Mouse (Mus musculus) intestine, postnatal 0 days (tissue): ENCODE data around the gene Pex10. TPM values are rescaled to one million over a fixed set of nuclear protein-coding genes. Genes with fewer than 3 reads are reported as not detected.
A peak's percentile ranks its signal among the peaks of the same experiment; 100 is the strongest.

ENCODE experiments used
- ATAC-seq: fragments of 200-750 bp; cut with Nextera tagmentation; 2 replicates; pipeline ENCODE4 v1.8.0; 2017; ENCODE audit warnings: mild to moderate bottlenecking, moderate TSS enrichment, moderate library complexity
- H3K27ac ChIP-seq: fragments of 300-500 bp; sonication (generic); 2 replicates; pipeline ENCODE4 v1.5.1; 2014; ENCODE audit warnings: mild to moderate bottlenecking, low read depth, low read length, moderate library complexity
- H3K27me3 ChIP-seq: fragments of 300-500 bp; sonication (generic); replicated peaks from 2 replicates; pipeline ENCODE4 v1.6.1; 2014; ENCODE audit warnings: low read length, mixed read lengths; ENCODE audit not compliant: control insufficient read depth, insufficient read depth
- H3K36me3 ChIP-seq: fragments of 300-500 bp; sonication (generic); 2 replicates; pipeline ENCODE4 v1.6.1; 2014; ENCODE audit warnings: mild to moderate bottlenecking, moderate library complexity; ENCODE audit not compliant: control insufficient read depth, insufficient read depth
- H3K4me1 ChIP-seq: fragments of 300-500 bp; sonication (generic); replicated peaks from 2 replicates; pipeline ENCODE4 v1.6.1; 2014; ENCODE audit warnings: antibody characterized with exemption, low read length, mixed read lengths; ENCODE audit not compliant: control insufficient read depth, insufficient read depth
- H3K4me2 ChIP-seq: fragments of 300-500 bp; sonication (generic); replicated peaks from 2 replicates; pipeline ENCODE4 v1.6.1; 2014; ENCODE audit warnings: low read depth, mild to moderate bottlenecking, moderate library complexity
- H3K4me3 ChIP-seq: fragments of 300-500 bp; sonication (generic); 2 replicates; pipeline ENCODE4 v1.5.1; 2014; ENCODE audit warnings: low read depth, low read length
- H3K9ac ChIP-seq: fragments of 300-500 bp; sonication (generic); 2 replicates; pipeline ENCODE4 v1.6.1; 2014; ENCODE audit warnings: mild to moderate bottlenecking, low read depth, low read length
- H3K9me3 ChIP-seq: fragments of 300-500 bp; sonication (generic); 2 replicates; pipeline ENCODE4 v1.6.1; 2016; ENCODE audit warnings: mixed run types; ENCODE audit not compliant: control insufficient read depth
- CTCF ChIP-seq: sonication (generic); IDR thresholded peaks from 2 replicates; pipeline ENCODE4 v1.5.1; 2016; ENCODE audit warnings: low read depth, mild to moderate bottlenecking, control low read depth, antibody characterized with exemption, moderate library complexity
- WGBS: fragments of 180-500 bp; shearing (Covaris S2); extraction: QIAGEN DNeasy Blood & Tissue Kit; methylation state at CpG from one replicate; pipeline ENCODE4 v1.1.7; 2014; 5-methylcytosine and 5-hydroxymethylcytosine counted together
- polyA plus RNA-seq: library from polyadenylated mRNA; unstranded; fragments of >200 nt; fragmentation: Nextera tagmentation; extraction: Ambion mirVana; gene quantifications from 2 replicates; pipeline ENCODE4 v1.2.1, GENCODE M21; 2015

Gene Pex10
- polyA plus RNA-seq, 1 experiment from 2014 or later: 11.7 TPM

GRCm38 (mm10) chr4:155121222-155121621 is 54.4 kb downstream of the Pex10 start:
- no peaks in the 10 kb centered on the region for H3K27me3 ChIP-seq
- H3K36me3 ChIP-seq: no peaks in the 10 kb centered on the region
- TF ChIP-seq CTCF: no peak
- no peaks in the 10 kb centered on the region for H3K9me3 ChIP-seq
- peak overlapping the region; percentile 33; the same call in 1 of the 2 replicates for H3K4me2 ChIP-seq
- no peak overlapping the region for H3K4me3 ChIP-seq
- 34% methylated on average over 6 of the region's 6 CpGs for WGBS
- peak overlapping the region; percentile 79 for H3K27ac ChIP-seq
- peak; percentile 29 for ATAC-seq
- peaks cover 7% of the 10 kb centered on the region; the same call in 1 of the 2 replicates for H3K4me1 ChIP-seq
- H3K9ac ChIP-seq: no peak overlapping the region

Other genes with a start within 250 kb of the Pex10 start
- gene Ttc34, start 229.6 kb upstream of the Pex10 start, polyA plus RNA-seq: 0.08 TPM in 1 of 2 replicates, not detected in the other
- 0.22 and 0.44 TPM in 2 replicates for gene Mmel1, start 197.4 kb upstream of the Pex10 start, polyA plus RNA-seq
- 66.9 and 68.5 TPM in 2 replicates for gene Fam213b, start 167.9 kb upstream of the Pex10 start, polyA plus RNA-seq
- gene Tnfrsf14, start 138.5 kb upstream of the Pex10 start, polyA plus RNA-seq: 1.9 and 2.9 TPM in 2 replicates
- 0.20 and 0.29 TPM in 2 replicates for gene Hes5, start 106.1 kb upstream of the Pex10 start, polyA plus RNA-seq
- gene Pank4, start 102.9 kb upstream of the Pex10 start, polyA plus RNA-seq: 10.9 and 11.5 TPM in 2 replicates
- 5.3 and 5.7 TPM in 2 replicates for gene Plch2, start 10.2 kb upstream of the Pex10 start, polyA plus RNA-seq
- gene Rer1, start 19.4 kb downstream of the Pex10 start, polyA plus RNA-seq: 277 and 297 TPM in 2 replicates
- 1.8 and 2.2 TPM in 2 replicates for gene Morn1, start 19.6 kb downstream of the Pex10 start, polyA plus RNA-seq
- gene Ski, start 155.6 kb downstream of the Pex10 start, polyA plus RNA-seq: 13.3 and 14.0 TPM in 2 replicates
- gene Faap20, start 182.8 kb downstream of the Pex10 start, polyA plus RNA-seq: 54.6 and 57.8 TPM in 2 replicates